10 mouse cellular contexts compared by ENCODE assay signal in the genomic region with DNA sequence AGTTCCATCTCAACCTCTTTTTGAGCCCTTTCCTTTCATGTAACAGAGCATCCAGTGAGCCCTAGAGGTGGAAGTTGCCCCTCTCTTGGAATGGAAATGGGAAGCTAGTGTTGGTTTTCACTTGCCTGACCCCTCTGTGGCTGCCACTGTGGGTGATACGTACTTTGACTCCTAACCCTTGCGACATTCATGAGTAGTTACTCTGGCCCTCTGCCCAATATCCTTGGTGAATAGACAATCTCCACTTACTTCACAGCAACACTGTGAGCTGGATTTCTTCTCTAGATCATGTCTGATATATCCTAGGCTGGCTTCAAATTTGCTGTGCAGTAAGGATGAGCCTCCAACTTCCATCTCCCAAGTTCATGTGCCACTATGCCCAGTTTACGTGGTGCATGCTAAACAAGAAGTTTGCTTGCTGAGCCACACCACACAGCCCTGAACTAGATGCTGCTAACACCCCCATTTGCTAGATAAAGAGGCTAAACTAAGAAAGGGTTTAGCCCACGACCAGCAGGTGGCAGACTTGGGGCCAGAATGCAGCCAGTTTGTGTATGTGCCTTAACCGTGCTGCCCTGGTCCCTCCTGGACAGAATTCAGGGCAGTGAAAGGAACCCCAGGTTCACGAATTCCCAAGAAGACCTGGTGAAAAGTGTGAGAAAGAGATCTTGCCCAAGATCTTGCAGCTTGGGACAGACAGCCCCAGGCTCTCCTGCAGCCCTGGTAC. TPM values are rescaled to one million over a fixed set of nuclear protein-coding genes. Genes with fewer than 3 reads are reported as not detected.
DNase-seq lines count a peak whose midpoint lies in the region; ATAC-seq and TF ChIP-seq lines count a peak whose summit lies in the region.
"Had no signal": no experiment of that assay in that cellular context is flagged by ENCODE, and none has a peak within 500 bp of the region (broad histone marks: within the 10 kb centered on the region; RNA-seq: fewer than 3 reads in every experiment).

No protein-coding gene starts in this region.

- DNase-seq in intestine, embryonic 14.5 days (ENCODE audit: low spot score), result peak; percentile 85
- DNase-seq in G1E (ENCODE audit: low spot score), result peak; percentile 55
- peak; percentile 19 for DNase-seq in cerebellum, adult 11-12 months
- peak; percentile 84 for DNase-seq in gastrocnemius, adult 2 months
- DNase-seq in kidney, postnatal 36 days, result peak; percentile 75 to 90
- DNase-seq in spleen, postnatal 10 days (ENCODE audit: low spot score in 2 of 2), result peak; percentile 36 to 79

- no peaks in the 10 kb centered on the region; the same call in 1 of the 2 replicates for H3K4me1 ChIP-seq in intestine, embryonic 14.5 days (replicated peaks; ENCODE audit: control insufficient read depth, insufficient read depth, low read length)
- H3K4me1 ChIP-seq in intestine, embryonic 15.5 days (replicated peaks), result peaks cover 16% of the 10 kb centered on the region
- no peaks in the 10 kb centered on the region for H3K4me1 ChIP-seq in G1E (ENCODE audit: insufficient read depth, low read depth, low read length)
- peaks cover 14% of the 10 kb centered on the region for H3K4me1 ChIP-seq in lung, embryonic 16.5 days (replicated peaks; ENCODE audit: control insufficient read depth, insufficient read depth, low read length)

- TF ChIP-seq CTCF in G1E (IDR thresholded peaks at IDR 0.05; ENCODE audit: low read depth, low read length), result peak; percentile 68
- peak; percentile 85 for TF ChIP-seq CTCF in gastrocnemius, adult 2 months (IDR thresholded peaks at IDR 0.05)

- H3K36me3 ChIP-seq in intestine, embryonic 14.5 days (ENCODE audit: control insufficient read depth, insufficient read depth, low read length), result no peaks in the 10 kb centered on the region
- H3K36me3 ChIP-seq in intestine, embryonic 15.5 days, result no peaks in the 10 kb centered on the region
- H3K36me3 ChIP-seq in G1E (replicated peaks), result no peaks in the 10 kb centered on the region
- H3K36me3 ChIP-seq in lung, embryonic 16.5 days (ENCODE audit: control insufficient read depth, insufficient read depth, low read length), result no peaks in the 10 kb centered on the region
- H3K36me3 ChIP-seq: embryonic facial prominence, embryonic 15.5 days had no signal

- no peak overlapping the region for H3K27ac ChIP-seq in intestine, embryonic 14.5 days (ENCODE audit: low read depth)
- no peak overlapping the region for H3K27ac ChIP-seq in intestine, embryonic 15.5 days
- H3K27ac ChIP-seq in gastrocnemius, adult 2 months, result peak overlapping the region; percentile 96
- H3K27ac ChIP-seq in lung, embryonic 16.5 days (ENCODE audit: low read length), result peak overlapping the region; percentile 48; the same call in 1 of the 2 replicates
- H3K27ac ChIP-seq: embryonic facial prominence, embryonic 15.5 days had no signal

- no peak overlapping the region for H3K4me3 ChIP-seq in intestine, embryonic 14.5 days (ENCODE audit: low read depth, low read length)
- H3K4me3 ChIP-seq in intestine, embryonic 15.5 days (replicated peaks), result no peak overlapping the region
- no peak overlapping the region for H3K4me3 ChIP-seq in G1E (ENCODE audit: low read depth, low read length)
- no peak overlapping the region for H3K4me3 ChIP-seq in gastrocnemius, adult 2 months
- H3K4me3 ChIP-seq in lung, embryonic 16.5 days (ENCODE audit: low read length), result no peak overlapping the region
- H3K4me3 ChIP-seq: embryonic facial prominence, embryonic 15.5 days; myocyte had no signal

- H3K4me2 ChIP-seq in intestine, embryonic 14.5 days (ENCODE audit: low read length), result no peak overlapping the region
- H3K4me2 ChIP-seq in intestine, embryonic 15.5 days (replicated peaks), result no peak overlapping the region
- no peak overlapping the region for H3K4me2 ChIP-seq in lung, embryonic 16.5 days (ENCODE audit: low read depth, low read length)
- H3K4me2 ChIP-seq: embryonic facial prominence, embryonic 15.5 days had no signal

- ATAC-seq in intestine, embryonic 14.5 days (replicated peaks; ENCODE audit: low FRiP score, low TSS enrichment, low read depth), result no peak
- no peak for ATAC-seq in intestine, embryonic 15.5 days
- ATAC-seq in G1E (ENCODE audit: extremely low read depth, insufficient number of reproducible peaks, low FRiP score, poor library complexity, severe bottlenecking), result no peak
- ATAC-seq in lung, embryonic 16.5 days (ENCODE audit: low read depth), result peak; percentile 49; the same call in 1 of the 2 replicates

- no peaks in the 10 kb centered on the region for H3K9me3 ChIP-seq in intestine, embryonic 14.5 days (ENCODE audit: control insufficient read depth, low read length)
- no peaks in the 10 kb centered on the region for H3K9me3 ChIP-seq in intestine, embryonic 15.5 days
- H3K9me3 ChIP-seq in G1E (replicated peaks), result peaks cover 5% of the 10 kb centered on the region
- peaks cover 3% of the 10 kb centered on the region; the same call in 1 of the 2 replicates for H3K9me3 ChIP-seq in lung, embryonic 16.5 days (ENCODE audit: control insufficient read depth, low read length)
- H3K9me3 ChIP-seq: embryonic facial prominence, embryonic 15.5 days had no signal

- no peak overlapping the region for H3K9ac ChIP-seq in intestine, embryonic 14.5 days (ENCODE audit: low read length)
- no peak overlapping the region for H3K9ac ChIP-seq in intestine, embryonic 15.5 days
- H3K9ac ChIP-seq in lung, embryonic 16.5 days (ENCODE audit: low read length), result no peak overlapping the region
- H3K9ac ChIP-seq: embryonic facial prominence, embryonic 15.5 days had no signal

- WGBS in intestine, embryonic 14.5 days, result 28% methylated on average over 6 of the region's 6 CpGs
- WGBS in intestine, embryonic 15.5 days, result 29% methylated on average over 6 of the region's 6 CpGs
- 21% methylated on average over 6 of the region's 6 CpGs for WGBS in lung, embryonic 16.5 days

- intact Hi-C loops in gastrocnemius, adult 2 months (cut with DNase I), result loop anchor here (2.0 kb wide), 2 partner anchors 24 to 40 kb away; no protein-coding TSS in a partner anchor

- peaks cover 88% of the 10 kb centered on the region for H3K27me3 ChIP-seq in intestine, embryonic 14.5 days (replicated peaks; ENCODE audit: control insufficient read depth, insufficient read depth, low read length)
- H3K27me3 ChIP-seq in intestine, embryonic 15.5 days (replicated peaks), result peaks cover 72% of the 10 kb centered on the region
- H3K27me3 ChIP-seq in G1E (ENCODE audit: insufficient read depth, low read length), result peaks cover 41% of the 10 kb centered on the region
- peaks cover 22% of the 10 kb centered on the region for H3K27me3 ChIP-seq in lung, embryonic 16.5 days (ENCODE audit: control insufficient read depth, insufficient read depth, low read depth, low read length)

RNA-seq across cellular contexts. Expression of a gene that starts 1.3 kb away (rescaled TPM):
- polyA plus RNA-seq in intestine, embryonic 14.5 days (2014; fragmentation: Nextera tagmentation; extraction: Ambion mirVana), result 0.66 and 1.1 TPM in 2 replicates
- 2.5 and 2.6 TPM in 2 replicates for polyA plus RNA-seq in intestine, embryonic 15.5 days (2015; fragmentation: Nextera tagmentation; extraction: Ambion mirVana)
- not detected in 2 replicates for total RNA-seq in G1E (2014; fragmentation: Nextera tagmentation)
- total RNA-seq in G1E (2017), result not detected in 2 replicates
- not detected in 2 replicates for polyA plus RNA-seq in G1E (2012)
- total RNA-seq in gastrocnemius, adult 2 months (2021), result 10 to 100 TPM in 1 of 2 experiments, 1 to 10 TPM in 1; 7.8 to 19.5 TPM
- 4.7 and 4.8 TPM in 2 replicates for polyA plus RNA-seq in lung, embryonic 16.5 days (2015; fragmentation: Nextera tagmentation; extraction: Ambion mirVana)

RNA-seq across cellular contexts. Expression of a gene that starts 5.5 kb away (rescaled TPM):
- 2.6 and 2.7 TPM in 2 replicates for polyA plus RNA-seq in intestine, embryonic 14.5 days (2014; fragmentation: Nextera tagmentation; extraction: Ambion mirVana)
- 4.2 and 4.7 TPM in 2 replicates for polyA plus RNA-seq in intestine, embryonic 15.5 days (2015; fragmentation: Nextera tagmentation; extraction: Ambion mirVana)
- total RNA-seq in G1E (2014; fragmentation: Nextera tagmentation) (not detected in 2 replicates), G1E (2017) (0.16 and 0.23 TPM in 2 replicates)
- polyA plus RNA-seq in G1E (2012), result not detected in 2 replicates
- 1 to 10 TPM; 3.1 to 3.3 TPM for total RNA-seq in gastrocnemius, adult 2 months (2021)
- polyA plus RNA-seq in lung, embryonic 16.5 days (2015; fragmentation: Nextera tagmentation; extraction: Ambion mirVana), result 53.8 and 55.8 TPM in 2 replicates

RNA-seq across cellular contexts. Expression of a gene that starts 30.0 kb away (rescaled TPM):
- 0.36 and 0.80 TPM in 2 replicates for polyA plus RNA-seq in intestine, embryonic 14.5 days (2014; fragmentation: Nextera tagmentation; extraction: Ambion mirVana)
- 7.4 and 8.7 TPM in 2 replicates for polyA plus RNA-seq in intestine, embryonic 15.5 days (2015; fragmentation: Nextera tagmentation; extraction: Ambion mirVana)
- total RNA-seq in G1E (2014; fragmentation: Nextera tagmentation) (not detected in 2 replicates), G1E (2017) (not detected in 2 replicates)
- polyA plus RNA-seq in G1E (2012), result not detected in 2 replicates
- total RNA-seq in gastrocnemius, adult 2 months (2021), result not detected
- not detected in 2 replicates for polyA plus RNA-seq in lung, embryonic 16.5 days (2015; fragmentation: Nextera tagmentation; extraction: Ambion mirVana)
- polyA plus RNA-seq: embryonic facial prominence, embryonic 15.5 days; myocyte had no signal

RNA-seq across cellular contexts. Expression of a gene that starts 32.0 kb away (rescaled TPM):
- polyA plus RNA-seq in intestine, embryonic 14.5 days (2014; fragmentation: Nextera tagmentation; extraction: Ambion mirVana), result 0.13 and 0.39 TPM in 2 replicates
- 0.21 and 0.40 TPM in 2 replicates for polyA plus RNA-seq in intestine, embryonic 15.5 days (2015; fragmentation: Nextera tagmentation; extraction: Ambion mirVana)
- total RNA-seq in G1E (2014; fragmentation: Nextera tagmentation) (1.7 TPM in 1 of 2 replicates, not detected in the other), G1E (2017) (0.55 TPM in 1 of 2 replicates, not detected in the other)
- 0.06 and 0.10 TPM in 2 replicates for polyA plus RNA-seq in G1E (2012)
- 1 to 10 TPM in 1 of 2 experiments, under 1 TPM in 1; 0.43 to 1.1 TPM for total RNA-seq in gastrocnemius, adult 2 months (2021)
- polyA plus RNA-seq in lung, embryonic 16.5 days (2015; fragmentation: Nextera tagmentation; extraction: Ambion mirVana), result 0.35 TPM in 1 of 2 replicates, not detected in the other
- polyA plus RNA-seq: embryonic facial prominence, embryonic 15.5 days had no signal

RNA-seq across cellular contexts. Expression of a gene that starts 42.8 kb away (rescaled TPM):
- polyA plus RNA-seq in intestine, embryonic 14.5 days (2014; fragmentation: Nextera tagmentation; extraction: Ambion mirVana), result 19.5 and 20.2 TPM in 2 replicates
- 18.6 and 22.1 TPM in 2 replicates for polyA plus RNA-seq in intestine, embryonic 15.5 days (2015; fragmentation: Nextera tagmentation; extraction: Ambion mirVana)
- 26.2 and 27.9 TPM in 2 replicates for total RNA-seq in G1E (2014; fragmentation: Nextera tagmentation)
- 15.3 and 16.0 TPM in 2 replicates for total RNA-seq in G1E (2017)
- 8.3 and 9.0 TPM in 2 replicates for polyA plus RNA-seq in G1E (2012)
- total RNA-seq in gastrocnemius, adult 2 months (2021), result 1 to 10 TPM; 4.3 to 5.7 TPM
- polyA plus RNA-seq in lung, embryonic 16.5 days (2015; fragmentation: Nextera tagmentation; extraction: Ambion mirVana), result 20.1 and 22.2 TPM in 2 replicates

Comparison
In these comparisons a context has a peak if more than half of its experiments do, and no peak if none do; other contexts are left out.
1. DNase-seq: peak in every context shown above with its lines; median percentile 85 in intestine, embryonic 14.5 days; 84 in gastrocnemius, adult 2 months; 82 in kidney, postnatal 36 days; 58 in spleen, postnatal 10 days; 55 in G1E; 19 in cerebellum, adult 11-12 months.
2. H3K27ac ChIP-seq: peak in gastrocnemius, adult 2 months (single experiment) and lung, embryonic 16.5 days (single experiment); none in intestine, embryonic 14.5 days (single experiment) and intestine, embryonic 15.5 days (single experiment).